Mouse (Mus musculus): ENCODE data around the gene Krtap5-1.
"Not testable (repeated sequence)": the region's sequence is repeated elsewhere in the genome, so short reads cannot be mapped to it uniquely, and the experiment has no call there.

Krtap5-1 gene

GRCm38 (mm10) chr7:142303249-142303648, 6.3 kb upstream of the Krtap5-1 start, which contains the start of gene Krtap5-4:
Gene Krtap5-4, plus strand, starts transcription at chr7:142303549.
- DNase-seq (ENCODE audit: low read depth, low spot score), result no peak

- DNase-seq (ENCODE audit: low read depth, low spot score), result not testable (repeated sequence)
These were observed 810 bp downstream of the Krtap5-1 start for GRCm38 (mm10) chr7:142296108-142296507.

GRCm38 (mm10) chr7:142295418-142295817, 1.5 kb downstream of the Krtap5-1 start:
- no peak for DNase-seq (ENCODE audit: low read depth, low spot score)

- peak; percentile 49 for DNase-seq (ENCODE audit: low read depth, low spot score)
These were observed 3.1 kb downstream of the Krtap5-1 start for GRCm38 (mm10) chr7:142293851-142294250.

GRCm38 (mm10) chr7:142285910-142286612, 10.9 kb downstream of the Krtap5-1 start:
- DNase-seq (ENCODE audit: low read depth, low spot score), result not testable (repeated sequence)

GRCm38 (mm10) chr7:142285130-142285835, 11.6 kb downstream of the Krtap5-1 start:
- DNase-seq (ENCODE audit: low read depth, low spot score), result peak; percentile 63

GRCm38 (mm10) chr7:142284615-142285080, 12.3 kb downstream of the Krtap5-1 start:
- DNase-seq (ENCODE audit: low read depth, low spot score), result peak; percentile 96

- peak; percentile 72 for DNase-seq (ENCODE audit: low read depth, low spot score)
These were observed 12.8 kb downstream of the Krtap5-1 start for GRCm38 (mm10) chr7:142284023-142284591.

GRCm38 (mm10) chr7:142282847-142283246, 14.1 kb downstream of the Krtap5-1 start:
- not testable (repeated sequence) for DNase-seq (ENCODE audit: low read depth, low spot score)

- DNase-seq (ENCODE audit: low read depth, low spot score), result not testable (repeated sequence)
These were observed 17.6 kb downstream of the Krtap5-1 start for GRCm38 (mm10) chr7:142279291-142279690.

- peak; percentile 57 for DNase-seq (ENCODE audit: low read depth, low spot score)
These were observed 18.7 kb downstream of the Krtap5-1 start for GRCm38 (mm10) chr7:142278183-142278582.

- DNase-seq (ENCODE audit: low read depth, low spot score), result not testable (repeated sequence)
These were observed 22.7 kb downstream of the Krtap5-1 start, which contains the start of gene Gm4559 for GRCm38 (mm10) chr7:142274263-142274662. Gene Gm4559, minus strand, starts transcription at chr7:142274363.

GRCm38 (mm10) chr7:142258254-142258653, 38.7 kb downstream of the Krtap5-1 start, which contains the start of gene Gm2431:
Gene Gm2431, minus strand, starts transcription at chr7:142258354.
- DNase-seq (ENCODE audit: low read depth, low spot score), result not testable (repeated sequence)

GRCm38 (mm10) chr7:142255517-142255916, 41.4 kb downstream of the Krtap5-1 start:
- DNase-seq (ENCODE audit: low read depth, low spot score), result peak; percentile 20

- peak; percentile 31 for DNase-seq (ENCODE audit: low read depth, low spot score)
These were observed 47.1 kb downstream of the Krtap5-1 start for GRCm38 (mm10) chr7:142249824-142250223.

Measured in forelimb bud, embryonic 11.5 days (tissue).